Mouse (Mus musculus) hindbrain, postnatal 0 days (tissue): ENCODE results near the gene Lrp1. TPM values are rescaled to one million over a fixed set of nuclear protein-coding genes. Genes with fewer than 3 reads are reported as not detected.
A peak's percentile ranks its signal among the peaks of the same experiment; 100 is the strongest.

Experiments
- ATAC-seq: fragments of 200-750 bp; cut with Nextera tagmentation; 2 replicates; pipeline ENCODE4 v1.8.0; 2017; ENCODE audit warnings: mild to moderate bottlenecking, moderate TSS enrichment, moderate library complexity
- DNase-seq: peaks from one replicate; pipeline ENCODE4 v3.0.0-alpha.2; 2015; ENCODE audit warnings: low spot score
- H3K27ac ChIP-seq: fragments of 300-500 bp; sonication (generic); 2 replicates; pipeline ENCODE4 v1.5.1; 2014; ENCODE audit warnings: mild to moderate bottlenecking
- H3K27me3 ChIP-seq: fragments of 300-500 bp; sonication (generic); 2 replicates; pipeline ENCODE4 v1.6.1; 2014; ENCODE audit warnings: low read length, mixed read lengths; ENCODE audit not compliant: insufficient read depth
- H3K36me3 ChIP-seq: fragments of 300-500 bp; sonication (generic); 2 replicates; pipeline ENCODE4 v1.6.1; 2014; ENCODE audit warnings: low read length, mixed read lengths; ENCODE audit not compliant: insufficient read depth
- H3K4me1 ChIP-seq: fragments of 300-500 bp; sonication (generic); 2 replicates; pipeline ENCODE4 v1.6.1; 2014; ENCODE audit warnings: antibody characterized with exemption, low read length, mixed read lengths; ENCODE audit not compliant: insufficient read depth
- H3K4me2 ChIP-seq: fragments of 300-500 bp; sonication (generic); 2 replicates; pipeline ENCODE4 v1.6.1; 2014; ENCODE audit warnings: low read depth, mild to moderate bottlenecking, low read length, moderate library complexity, mixed read lengths
- H3K4me3 ChIP-seq: fragments of 300-500 bp; sonication (generic); 2 replicates; pipeline ENCODE4 v1.5.1; 2014; ENCODE audit warnings: low read length
- H3K9ac ChIP-seq: fragments of 300-500 bp; sonication (generic); replicated peaks from 2 replicates; pipeline ENCODE4 v1.6.1; 2014; ENCODE audit warnings: mild to moderate bottlenecking, low read length, moderate library complexity, mixed read lengths
- H3K9me3 ChIP-seq: fragments of 300-500 bp; sonication (generic); 2 replicates; pipeline ENCODE4 v1.6.1; 2016; ENCODE audit warnings: low read length, mixed read lengths
- CTCF ChIP-seq: IDR thresholded peaks from 2 replicates; pipeline ENCODE4 v1.5.1; 2016; ENCODE audit warnings: antibody characterized with exemption, control low read depth, low read depth
- WGBS: fragments of 180-500 bp; shearing (Covaris S2); extraction: QIAGEN DNeasy Blood & Tissue Kit; methylation state at CpG from one replicate; pipeline ENCODE4 v1.1.7; 2014; 5-methylcytosine and 5-hydroxymethylcytosine counted together
- polyA plus RNA-seq: library from polyadenylated mRNA; unstranded; fragments of >200 nt; fragmentation: Nextera tagmentation; extraction: Ambion mirVana; gene quantifications from 2 replicates; pipeline ENCODE4 v1.2.1, GENCODE M21; 2015
- total RNA-seq: library from RNA; depleted of rRNA; stranded (reverse); fragments of >200 nt; gene quantifications from 2 replicates; pipeline ENCODE4 v1.2.3, GENCODE M21; 2014; rRNA removed

Gene Lrp1
- total and polyA plus RNA-seq, 2 experiments from 2014 or later: 75.5 to 245 TPM

- Histone ChIP-seq H3K4me2 (no peak overlapping the region), H3K9ac (no peak overlapping the region), H3K36me3 (peaks cover 40% of the 10 kb centered on the region; the same call in 1 of the 2 replicates), H3K27me3 (no peaks in the 10 kb centered on the region), H3K27ac (no peak overlapping the region), H3K4me3 (no peak overlapping the region), H3K4me1 (0 out of 2 replicates have a peak, but pooled peaks cover 2% of the 10 kb centered on the region), H3K9me3 (no peaks in the 10 kb centered on the region)
- TF ChIP-seq CTCF: no peak
- no peak for ATAC-seq
- DNase-seq: no peak
- 93% methylated on average over 3 of the region's 3 CpGs for WGBS
Measured at GRCm38 (mm10) chr10:127496156-127496555, 124.8 kb downstream of the Lrp1 start.

GRCm38 (mm10) chr10:127492118-127492517 is 128.8 kb downstream of the Lrp1 start:
- DNase-seq: no peak
- Histone ChIP-seq H3K4me2 (no peak overlapping the region), H3K4me1 (0 out of 2 replicates have a peak, but pooled peaks cover 3% of the 10 kb centered on the region), H3K4me3 (no peak overlapping the region), H3K27me3 (no peaks in the 10 kb centered on the region), H3K36me3 (peaks cover 37% of the 10 kb centered on the region), H3K9ac (no peak overlapping the region), H3K27ac (no peak overlapping the region), H3K9me3 (no peaks in the 10 kb centered on the region)
- TF ChIP-seq CTCF: no peak
- WGBS: 70% methylated on average over 3 of the region's 3 CpGs
- ATAC-seq: no peak

- peaks cover 29% of the 10 kb centered on the region for H3K36me3 ChIP-seq
- no peak overlapping the region for H3K9ac ChIP-seq
- ATAC-seq: peak; percentile 48; the same call in 1 of the 2 replicates
Measured at GRCm38 (mm10) chr10:127491128-127491512, 129.8 kb downstream of the Lrp1 start.

GRCm38 (mm10) chr10:127490160-127491127 is 130.5 kb downstream of the Lrp1 start:
- Histone ChIP-seq H3K27me3 (no peaks in the 10 kb centered on the region), H3K4me3 (no peak overlapping the region), H3K27ac (peak overlapping the region; percentile 70), H3K4me1 (0 out of 2 replicates have a peak, but pooled peaks cover 3% of the 10 kb centered on the region), H3K36me3 (peaks cover 26% of the 10 kb centered on the region), H3K9ac (no peak overlapping the region), H3K9me3 (no peaks in the 10 kb centered on the region), H3K4me2 (no peak overlapping the region)
- TF ChIP-seq CTCF: no peak
- peak; percentile 34 for DNase-seq
- 50% methylated on average over 18 of the region's 18 CpGs for WGBS
- ATAC-seq: peak; percentile 61

More at GRCm38 (mm10) chr10:127491128-127491512, 129.8 kb downstream of the Lrp1 start:
- no peak overlapping the region for H3K4me3 ChIP-seq
- DNase-seq: peak; percentile 25
- no peak overlapping the region for H3K4me2 ChIP-seq
- H3K27me3 ChIP-seq: no peaks in the 10 kb centered on the region
- no peak for TF ChIP-seq CTCF
- 46% methylated on average over 8 of the region's 8 CpGs for WGBS
- H3K9me3 ChIP-seq: no peaks in the 10 kb centered on the region
- H3K4me1 ChIP-seq: 0 out of 2 replicates have a peak, but pooled peaks cover 3% of the 10 kb centered on the region
- peak overlapping the region; percentile 70 for H3K27ac ChIP-seq

GRCm38 (mm10) chr10:127488856-127489255 is 132.1 kb downstream of the Lrp1 start:
- peaks cover 35% of the 10 kb centered on the region for H3K36me3 ChIP-seq
- H3K27ac ChIP-seq: no peak overlapping the region
- WGBS: 72% methylated on average over 7 of the region's 7 CpGs
- no peaks in the 10 kb centered on the region for H3K9me3 ChIP-seq
- no peak overlapping the region for H3K4me3 ChIP-seq
- H3K4me1 ChIP-seq: 0 out of 2 replicates have a peak, but pooled peaks cover 3% of the 10 kb centered on the region
- TF ChIP-seq CTCF: no peak
- ATAC-seq (no peak), DNase-seq (no peak)
- H3K9ac ChIP-seq: no peak overlapping the region
- H3K27me3 ChIP-seq: no peaks in the 10 kb centered on the region
- no peak overlapping the region for H3K4me2 ChIP-seq

Other genes starting within 250 kb of the Lrp1 start
- gene R3hdm2, start 240.8 kb downstream of the Lrp1 start, total RNA-seq: 47.7 and 60.6 TPM in 2 replicates
- gene R3hdm2, start 240.8 kb downstream of the Lrp1 start, polyA plus RNA-seq: 39.3 and 47.6 TPM in 2 replicates
- gene Stac3, start 119.5 kb downstream of the Lrp1 start, total RNA-seq: 0.68 and 3.7 TPM in 2 replicates
- gene Stac3, start 119.5 kb downstream of the Lrp1 start, polyA plus RNA-seq: 1.4 and 1.7 TPM in 2 replicates
- 11.0 and 21.9 TPM in 2 replicates for gene Ndufa4l2, start 106.2 kb downstream of the Lrp1 start, total RNA-seq
- 16.7 and 17.4 TPM in 2 replicates for gene Ndufa4l2, start 106.2 kb downstream of the Lrp1 start, polyA plus RNA-seq
- gene Shmt2, start 98.7 kb downstream of the Lrp1 start, total RNA-seq: 66.1 and 91.1 TPM in 2 replicates
- gene Shmt2, start 98.7 kb downstream of the Lrp1 start, polyA plus RNA-seq: 49.7 and 49.9 TPM in 2 replicates
- gene Nxph4, start 86.6 kb downstream of the Lrp1 start, total RNA-seq: 26.0 and 33.5 TPM in 2 replicates
- gene Nxph4, start 86.6 kb downstream of the Lrp1 start, polyA plus RNA-seq: 134 and 146 TPM in 2 replicates
- gene Stat6, start 21.8 kb upstream of the Lrp1 start, total RNA-seq: 5.3 and 9.5 TPM in 2 replicates
- gene Stat6, start 21.8 kb upstream of the Lrp1 start, polyA plus RNA-seq: 4.7 and 5.3 TPM in 2 replicates
- gene Nemp1, start 45.8 kb upstream of the Lrp1 start, total RNA-seq: 2.8 and 4.1 TPM in 2 replicates
- 2.2 and 3.0 TPM in 2 replicates for gene Nemp1, start 45.8 kb upstream of the Lrp1 start, polyA plus RNA-seq
- gene Nab2, start 47.4 kb upstream of the Lrp1 start, total RNA-seq: 3.5 and 4.1 TPM in 2 replicates
- 1.1 and 1.6 TPM in 2 replicates for gene Nab2, start 47.4 kb upstream of the Lrp1 start, polyA plus RNA-seq
- gene Myo1a, start 84.0 kb upstream of the Lrp1 start, total RNA-seq: 0.21 and 0.36 TPM in 2 replicates
- 0.50 and 0.53 TPM in 2 replicates for gene Myo1a, start 84.0 kb upstream of the Lrp1 start, polyA plus RNA-seq
- 2.3 and 5.4 TPM in 2 replicates for gene Tac2, start 103.3 kb upstream of the Lrp1 start, total RNA-seq
- gene Tac2, start 103.3 kb upstream of the Lrp1 start, polyA plus RNA-seq: 5.6 and 6.7 TPM in 2 replicates
- 9.9 and 11.5 TPM in 2 replicates for gene Zbtb39, start 118.4 kb upstream of the Lrp1 start, total RNA-seq
- gene Zbtb39, start 118.4 kb upstream of the Lrp1 start, polyA plus RNA-seq: 2.4 and 2.5 TPM in 2 replicates
- 1.9 and 2.9 TPM in 2 replicates for gene Gpr182, start 130.6 kb upstream of the Lrp1 start, total RNA-seq
- gene Gpr182, start 130.6 kb upstream of the Lrp1 start, polyA plus RNA-seq: 2.3 TPM in 2 replicates
- gene Rdh1, start 138.6 kb upstream of the Lrp1 start, total RNA-seq: 0.14 TPM in 1 of 2 replicates, not detected in the other
- gene Rdh1, start 138.6 kb upstream of the Lrp1 start, polyA plus RNA-seq: not detected in 2 replicates
- not detected in 2 replicates for gene Rdh16f1, start 138.6 kb upstream of the Lrp1 start, total RNA-seq
- gene Rdh16f1, start 138.6 kb upstream of the Lrp1 start, polyA plus RNA-seq: 0.50 and 0.54 TPM in 2 replicates
- gene Rdh9, start 155.2 kb upstream of the Lrp1 start, total RNA-seq: 0.37 and 0.50 TPM in 2 replicates
- gene Rdh9, start 155.2 kb upstream of the Lrp1 start, polyA plus RNA-seq: 0.09 and 0.16 TPM in 2 replicates
- gene Rdh16, start 180.0 kb upstream of the Lrp1 start, total RNA-seq: 0.37 TPM in 1 of 2 replicates, not detected in the other
- gene Rdh16, start 180.0 kb upstream of the Lrp1 start, polyA plus RNA-seq: 0.06 TPM in 1 of 2 replicates, not detected in the other
- gene Rdh19, start 228.8 kb upstream of the Lrp1 start, total RNA-seq: not detected in 2 replicates
- not detected in 2 replicates for gene Rdh19, start 228.8 kb upstream of the Lrp1 start, polyA plus RNA-seq
- not detected in 2 replicates for gene Rdh16f2, start 245.3 kb upstream of the Lrp1 start, total RNA-seq
- not detected in 2 replicates for gene Rdh16f2, start 245.3 kb upstream of the Lrp1 start, polyA plus RNA-seq